Mouse (Mus musculus) splenic B cell, adult 2 months (primary cell): ENCODE measurements around the gene Gm5485.

Experiments used
- DNase-seq: peaks from one replicate; pipeline ENCODE4 v3.0.0-alpha.2; 2011; ENCODE audit warnings: low read depth, low spot score
- H3K27me3 ChIP-seq: 2 replicates; pipeline ENCODE4 v1.6.1; 2012; ENCODE audit warnings: mild to moderate bottlenecking, low read length, moderate library complexity, mixed read lengths; ENCODE audit not compliant: control insufficient read depth, poor library complexity, insufficient read depth, severe bottlenecking
- H3K36me3 ChIP-seq: 2 replicates; pipeline ENCODE4 v1.6.1; 2012; ENCODE audit warnings: mild to moderate bottlenecking, low read length, moderate library complexity, mixed read lengths; ENCODE audit not compliant: control insufficient read depth, poor library complexity, insufficient read depth, severe bottlenecking

Gene Gm5485

GRCm38 (mm10) chr16:48404009-48404408, 8.2 kb downstream of the Gm5485 start:
- no peaks in the 10 kb centered on the region for H3K36me3 ChIP-seq
- H3K27me3 ChIP-seq = no peaks in the 10 kb centered on the region
- no peak for DNase-seq

- no peaks in the 10 kb centered on the region for H3K27me3 ChIP-seq
- DNase-seq = no peak
- H3K36me3 ChIP-seq = no peaks in the 10 kb centered on the region
Observed at GRCm38 (mm10) chr16:48403423-48403822, 8.8 kb downstream of the Gm5485 start.

- Histone ChIP-seq H3K27me3 (no peaks in the 10 kb centered on the region), H3K36me3 (no peaks in the 10 kb centered on the region)
- no peak for DNase-seq
Observed at GRCm38 (mm10) chr16:48402963-48403362, 9.3 kb downstream of the Gm5485 start.

- Histone ChIP-seq H3K36me3 (no peaks in the 10 kb centered on the region), H3K27me3 (no peaks in the 10 kb centered on the region)
- no peak for DNase-seq
Observed at GRCm38 (mm10) chr16:48395278-48395677, 16.9 kb downstream of the Gm5485 start.

GRCm38 (mm10) chr16:48386982-48387381, 25.2 kb downstream of the Gm5485 start:
- no peaks in the 10 kb centered on the region for H3K27me3 ChIP-seq
- no peak for DNase-seq
- H3K36me3 ChIP-seq = no peaks in the 10 kb centered on the region

- Histone ChIP-seq H3K27me3 (no peaks in the 10 kb centered on the region), H3K36me3 (no peaks in the 10 kb centered on the region)
- DNase-seq = no peak
Observed at GRCm38 (mm10) chr16:48383582-48384257, 28.5 kb downstream of the Gm5485 start.

GRCm38 (mm10) chr16:48373711-48374485, 38.3 kb downstream of the Gm5485 start:
- Histone ChIP-seq H3K27me3 (no peaks in the 10 kb centered on the region), H3K36me3 (no peaks in the 10 kb centered on the region)
- DNase-seq = no peak

GRCm38 (mm10) chr16:48372461-48372860, 39.8 kb downstream of the Gm5485 start:
- Histone ChIP-seq H3K27me3 (no peaks in the 10 kb centered on the region), H3K36me3 (no peaks in the 10 kb centered on the region)
- DNase-seq = no peak

GRCm38 (mm10) chr16:48368096-48368495, 44.1 kb downstream of the Gm5485 start:
- no peaks in the 10 kb centered on the region for H3K36me3 ChIP-seq
- no peak for DNase-seq
- H3K27me3 ChIP-seq = no peaks in the 10 kb centered on the region

GRCm38 (mm10) chr16:48366801-48367200, 45.4 kb downstream of the Gm5485 start:
- no peaks in the 10 kb centered on the region for H3K36me3 ChIP-seq
- DNase-seq = no peak
- H3K27me3 ChIP-seq = no peaks in the 10 kb centered on the region

- Histone ChIP-seq H3K27me3 (no peaks in the 10 kb centered on the region; the same call in 1 of the 2 replicates), H3K36me3 (no peaks in the 10 kb centered on the region)
- no peak for DNase-seq
Observed at GRCm38 (mm10) chr16:48360887-48361286, 51.3 kb downstream of the Gm5485 start.

GRCm38 (mm10) chr16:48356417-48356816, 55.8 kb downstream of the Gm5485 start:
- no peak for DNase-seq
- H3K27me3 ChIP-seq = no peaks in the 10 kb centered on the region; the same call in 1 of the 2 replicates
- H3K36me3 ChIP-seq = no peaks in the 10 kb centered on the region

- no peaks in the 10 kb centered on the region; the same call in 1 of the 2 replicates for H3K27me3 ChIP-seq
- H3K36me3 ChIP-seq = no peaks in the 10 kb centered on the region
- DNase-seq = no peak
Observed at GRCm38 (mm10) chr16:48355716-48356115, 56.5 kb downstream of the Gm5485 start.
